Mouse (Mus musculus): ENCODE measurements around the gene Ntng2. TPM values are rescaled to one million over a fixed set of nuclear protein-coding genes. Genes with fewer than 3 reads are reported as not detected.
A peak's percentile ranks its signal among the peaks of the same experiment; 100 is the strongest.

Gene Ntng2
- polyA plus RNA-seq, 1 experiment from 2014 or later, result 4.6 TPM

DNA sequence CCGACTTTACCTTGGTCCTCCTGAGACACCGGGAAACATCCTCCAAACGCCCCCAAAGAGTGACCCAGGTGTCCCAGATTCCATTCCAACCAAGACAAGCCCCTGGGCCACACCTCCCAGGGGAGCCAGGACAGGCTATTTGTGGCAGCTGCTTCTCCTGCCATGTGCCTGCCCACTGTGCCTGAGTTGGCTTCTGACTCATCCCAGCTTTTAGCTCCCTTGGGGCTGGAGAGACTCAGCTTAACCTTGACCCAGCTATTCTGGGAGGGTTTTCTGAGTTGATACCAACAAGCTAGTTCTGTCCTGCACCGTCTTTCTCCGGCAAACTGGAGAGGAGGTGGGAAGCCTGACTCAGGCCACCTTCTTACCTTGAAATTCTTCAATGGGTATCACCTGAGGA lies 54.4 kb downstream of the Ntng2 start:
- ATAC-seq (ENCODE audit: low FRiP score), result no peak
- Histone ChIP-seq H3K4me1 (ENCODE audit: control insufficient read depth, insufficient read depth, low read length) (peaks cover 9% of the 10 kb centered on the region), H3K4me2 (no peak overlapping the region), H3K4me3 (ENCODE audit: low read depth, low read length) (no peak overlapping the region), H3K9me3 (ENCODE audit: control insufficient read depth, low read length) (no peaks in the 10 kb centered on the region), H3K27ac (ENCODE audit: low read depth, low read length) (no peak overlapping the region), H3K27me3 (ENCODE audit: control insufficient read depth, insufficient read depth, low read length) (peaks cover 15% of the 10 kb centered on the region), H3K36me3 (ENCODE audit: control insufficient read depth, insufficient read depth, low read length) (no peaks in the 10 kb centered on the region), H3K9ac (ENCODE audit: low read length) (no peak overlapping the region)
- WGBS, result 79% methylated on average over 5 of the region's 5 CpGs
- no peak for DNase-seq (ENCODE audit: low spot score, missing footprints)

- no peak overlapping the region for H3K9ac ChIP-seq (ENCODE audit: low read length)
- DNase-seq (ENCODE audit: low spot score, missing footprints), result peak; percentile 53
- H3K4me1 ChIP-seq (ENCODE audit: control insufficient read depth, insufficient read depth, low read length), result peaks cover 9% of the 10 kb centered on the region; the same call in 1 of the 2 replicates
- no peak overlapping the region for H3K27ac ChIP-seq (ENCODE audit: low read depth, low read length)
- no peak overlapping the region for H3K4me2 ChIP-seq
- H3K4me3 ChIP-seq (ENCODE audit: low read depth, low read length), result no peak overlapping the region
- H3K27me3 ChIP-seq (ENCODE audit: control insufficient read depth, insufficient read depth, low read length), result peaks cover 15% of the 10 kb centered on the region
- ATAC-seq (ENCODE audit: low FRiP score), result no peak
- WGBS, result 74% methylated on average over 12 of the region's 12 CpGs
- no peaks in the 10 kb centered on the region for H3K36me3 ChIP-seq (ENCODE audit: control insufficient read depth, insufficient read depth, low read length)
- H3K9me3 ChIP-seq (ENCODE audit: control insufficient read depth, low read length), result no peaks in the 10 kb centered on the region
Measured at GRCm38 (mm10) chr2:29196844-29197243, 56.0 kb downstream of the Ntng2 start.

GRCm38 (mm10) chr2:29194547-29195463 lies 58.0 kb downstream of the Ntng2 start:
- Histone ChIP-seq H3K9me3 (ENCODE audit: control insufficient read depth, low read length) (no peaks in the 10 kb centered on the region), H3K4me1 (ENCODE audit: control insufficient read depth, insufficient read depth, low read length) (peaks cover 9% of the 10 kb centered on the region; the same call in 1 of the 2 replicates), H3K27me3 (ENCODE audit: control insufficient read depth, insufficient read depth, low read length) (peaks cover 15% of the 10 kb centered on the region), H3K4me3 (ENCODE audit: low read depth, low read length) (peak overlapping the region; percentile 50), H3K4me2 (peak overlapping the region; percentile 97), H3K36me3 (ENCODE audit: control insufficient read depth, insufficient read depth, low read length) (no peaks in the 10 kb centered on the region), H3K27ac (ENCODE audit: low read depth, low read length) (no peak overlapping the region), H3K9ac (ENCODE audit: low read length) (peak overlapping the region; percentile 57)
- 1% methylated on average over 56 of the region's 61 CpGs for WGBS
- DNase-seq (ENCODE audit: low spot score, missing footprints) (peak; percentile 99), ATAC-seq (ENCODE audit: low FRiP score) (peak; percentile 80)

DNA sequence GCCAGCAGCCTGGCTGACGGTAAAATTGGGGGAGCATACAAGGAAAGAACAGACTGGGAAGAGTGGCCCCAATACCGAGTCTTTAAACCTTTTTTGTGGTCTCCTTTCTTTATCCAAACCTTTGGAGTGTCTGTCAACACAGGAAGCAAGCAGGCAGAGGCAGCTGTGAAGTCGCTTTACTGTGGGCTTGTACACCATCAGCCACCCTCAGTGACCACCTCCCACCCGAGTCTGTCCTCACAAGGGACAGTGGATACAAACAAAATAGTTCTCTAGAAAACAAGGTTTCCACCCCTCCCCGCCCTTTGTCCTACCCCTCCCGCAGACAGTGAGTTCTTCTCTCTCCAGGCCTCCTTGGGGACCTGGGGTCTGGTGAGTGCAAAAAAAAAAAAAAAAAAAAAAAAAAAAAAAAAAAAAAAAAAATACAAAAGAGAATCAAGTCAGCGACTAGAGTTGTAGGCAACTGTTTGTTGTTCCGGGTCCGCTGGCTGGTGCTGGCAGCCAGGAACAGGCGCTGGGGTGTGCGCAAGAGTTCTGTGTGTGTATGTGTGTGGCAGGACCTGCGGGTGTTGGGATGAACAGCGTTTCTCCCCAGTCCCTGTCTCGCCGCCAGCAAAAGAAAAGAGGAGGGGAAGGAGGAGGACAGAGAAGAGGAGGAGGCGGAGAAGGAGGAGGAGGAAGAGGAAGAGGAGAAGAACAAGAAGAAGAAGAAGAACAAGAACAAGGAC lies 58.8 kb downstream of the Ntng2 start:
- Histone ChIP-seq H3K36me3 (ENCODE audit: control insufficient read depth, insufficient read depth, low read length) (no peaks in the 10 kb centered on the region), H3K9ac (ENCODE audit: low read length) (peak overlapping the region; percentile 31; the same call in 1 of the 2 replicates), H3K4me2 (peak overlapping the region; percentile 97), H3K9me3 (ENCODE audit: control insufficient read depth, low read length) (no peaks in the 10 kb centered on the region), H3K4me3 (ENCODE audit: low read depth, low read length) (peak overlapping the region; percentile 50), H3K4me1 (ENCODE audit: control insufficient read depth, insufficient read depth, low read length) (peaks cover 9% of the 10 kb centered on the region; the same call in 1 of the 2 replicates), H3K27ac (ENCODE audit: low read depth, low read length) (no peak overlapping the region), H3K27me3 (ENCODE audit: control insufficient read depth, insufficient read depth, low read length) (peaks cover 15% of the 10 kb centered on the region)
- ATAC-seq (ENCODE audit: low FRiP score) (no peak), DNase-seq (ENCODE audit: low spot score, missing footprints) (peak; percentile 87)
- WGBS, result 15% methylated on average over 16 of the region's 16 CpGs

- Histone ChIP-seq H3K4me1 (ENCODE audit: control insufficient read depth, insufficient read depth, low read length) (peaks cover 9% of the 10 kb centered on the region; the same call in 1 of the 2 replicates), H3K4me2 (no peak overlapping the region), H3K4me3 (ENCODE audit: low read depth, low read length) (no peak overlapping the region), H3K36me3 (ENCODE audit: control insufficient read depth, insufficient read depth, low read length) (no peaks in the 10 kb centered on the region), H3K27ac (ENCODE audit: low read depth, low read length) (no peak overlapping the region), H3K27me3 (ENCODE audit: control insufficient read depth, insufficient read depth, low read length) (peaks cover 15% of the 10 kb centered on the region), H3K9me3 (ENCODE audit: control insufficient read depth, low read length) (no peaks in the 10 kb centered on the region), H3K9ac (ENCODE audit: low read length) (no peak overlapping the region)
- ATAC-seq (ENCODE audit: low FRiP score) (no peak), DNase-seq (ENCODE audit: low spot score, missing footprints) (no peak)
- 85% methylated on average over 8 of the region's 8 CpGs for WGBS
Measured at GRCm38 (mm10) chr2:29192629-29193278, 60.1 kb downstream of the Ntng2 start.

DNA sequence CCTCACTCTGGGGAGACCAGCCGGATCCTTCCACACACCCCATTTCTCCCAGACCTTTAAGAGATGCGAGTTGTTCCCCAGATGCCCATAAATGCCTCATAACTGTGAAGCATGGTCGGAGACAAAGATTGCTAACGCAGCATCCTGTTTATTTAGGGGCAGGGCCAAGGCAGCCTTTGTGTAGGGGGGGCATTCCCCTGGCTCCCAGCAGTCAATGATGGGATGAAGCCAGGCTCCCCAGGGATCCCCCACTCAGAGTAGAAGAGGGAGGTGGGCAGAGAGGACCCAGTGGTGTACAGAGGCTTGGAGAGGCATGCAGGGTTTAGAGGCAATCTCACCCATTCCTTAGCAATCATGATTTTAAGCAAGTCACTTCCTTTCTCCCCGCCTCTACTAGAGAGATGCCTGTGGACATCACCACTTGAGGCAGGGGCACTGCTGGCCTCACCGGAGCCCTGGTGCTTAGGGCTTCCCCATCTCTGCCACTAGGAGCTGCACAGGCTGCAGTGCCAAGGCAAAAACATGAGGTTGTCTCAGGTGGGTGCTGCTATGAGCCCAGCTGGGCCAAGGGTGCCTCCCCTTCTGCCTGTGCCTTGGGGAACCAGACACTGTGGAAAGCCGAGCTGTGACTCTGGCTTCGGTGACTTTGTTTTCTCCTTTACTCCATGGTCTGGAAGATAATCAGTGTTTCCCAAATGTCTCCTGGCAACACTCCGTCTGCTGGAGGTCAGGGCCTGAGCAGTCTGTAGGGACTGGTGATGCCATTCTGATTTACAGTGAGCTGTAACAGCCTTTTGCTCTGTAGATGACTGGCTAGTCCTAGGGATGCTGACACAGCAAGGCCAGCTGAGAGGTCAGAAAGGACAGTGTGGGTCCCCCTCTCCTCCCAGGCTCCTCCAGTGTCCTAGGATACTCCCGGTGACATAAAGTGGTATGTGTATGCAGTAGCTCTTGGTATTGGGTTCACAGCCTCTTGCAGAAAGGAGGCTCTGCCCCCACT lies 61.3 kb downstream of the Ntng2 start:
- Histone ChIP-seq H3K27me3 (ENCODE audit: control insufficient read depth, insufficient read depth, low read length) (peaks cover 14% of the 10 kb centered on the region), H3K4me2 (no peak overlapping the region), H3K9ac (ENCODE audit: low read length) (no peak overlapping the region), H3K9me3 (ENCODE audit: control insufficient read depth, low read length) (no peaks in the 10 kb centered on the region), H3K4me1 (ENCODE audit: control insufficient read depth, insufficient read depth, low read length) (peaks cover 9% of the 10 kb centered on the region; the same call in 1 of the 2 replicates), H3K4me3 (ENCODE audit: low read depth, low read length) (no peak overlapping the region), H3K36me3 (ENCODE audit: control insufficient read depth, insufficient read depth, low read length) (no peaks in the 10 kb centered on the region), H3K27ac (ENCODE audit: low read depth, low read length) (no peak overlapping the region)
- WGBS, result 80% methylated on average over 10 of the region's 10 CpGs
- ATAC-seq (ENCODE audit: low FRiP score), result no peak
- DNase-seq (ENCODE audit: low spot score, missing footprints), result no peak

DNA sequence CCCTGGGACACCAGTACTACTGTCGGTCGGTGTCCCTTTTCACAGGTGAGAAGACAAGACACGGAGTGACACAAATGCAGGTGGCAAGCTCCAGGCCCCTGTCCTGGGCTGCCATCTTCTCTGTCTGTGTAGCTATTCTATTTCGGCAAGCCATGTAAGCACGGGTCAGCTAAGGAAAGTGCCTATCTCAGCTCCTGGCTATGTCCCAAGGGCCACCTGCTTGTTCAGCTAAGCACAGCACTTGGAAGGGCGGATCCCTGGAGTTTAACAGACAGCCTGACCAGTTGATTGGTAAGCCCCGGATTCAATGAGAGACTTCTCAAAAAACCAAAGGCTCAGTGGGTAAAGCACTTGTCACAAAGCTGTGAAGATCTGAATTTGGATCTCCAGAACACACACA lies 62.4 kb downstream of the Ntng2 start:
- Histone ChIP-seq H3K9me3 (ENCODE audit: control insufficient read depth, low read length) (no peaks in the 10 kb centered on the region), H3K4me3 (ENCODE audit: low read depth, low read length) (no peak overlapping the region), H3K4me2 (no peak overlapping the region), H3K36me3 (ENCODE audit: control insufficient read depth, insufficient read depth, low read length) (no peaks in the 10 kb centered on the region), H3K9ac (ENCODE audit: low read length) (no peak overlapping the region), H3K27me3 (ENCODE audit: control insufficient read depth, insufficient read depth, low read length) (peaks cover 6% of the 10 kb centered on the region), H3K27ac (ENCODE audit: low read depth, low read length) (no peak overlapping the region), H3K4me1 (ENCODE audit: control insufficient read depth, insufficient read depth, low read length) (peaks cover 9% of the 10 kb centered on the region; the same call in 1 of the 2 replicates)
- ATAC-seq (ENCODE audit: low FRiP score) (no peak), DNase-seq (ENCODE audit: low spot score, missing footprints) (no peak)
- WGBS, result 85% methylated on average over 7 of the region's 7 CpGs

- Histone ChIP-seq H3K27ac (ENCODE audit: low read depth, low read length) (no peak overlapping the region), H3K4me3 (ENCODE audit: low read depth, low read length) (no peak overlapping the region), H3K9ac (ENCODE audit: low read length) (no peak overlapping the region), H3K4me2 (no peak overlapping the region), H3K4me1 (ENCODE audit: control insufficient read depth, insufficient read depth, low read length) (peaks cover 2% of the 10 kb centered on the region; the same call in 1 of the 2 replicates), H3K9me3 (ENCODE audit: control insufficient read depth, low read length) (no peaks in the 10 kb centered on the region), H3K27me3 (ENCODE audit: control insufficient read depth, insufficient read depth, low read length) (no peaks in the 10 kb centered on the region), H3K36me3 (ENCODE audit: control insufficient read depth, insufficient read depth, low read length) (no peaks in the 10 kb centered on the region)
- ATAC-seq (ENCODE audit: low FRiP score) (no peak), DNase-seq (ENCODE audit: low spot score, missing footprints) (no peak)
- 40% methylated on average over 6 of the region's 6 CpGs for WGBS
Measured at GRCm38 (mm10) chr2:29186209-29186608, 66.6 kb downstream of the Ntng2 start.
